Mouse (Mus musculus) cerebellum, adult 11-12 months (tissue): ENCODE data around the gene Rdm1.
"Not testable (repeated sequence)": the region's sequence is repeated elsewhere in the genome, so short reads cannot be mapped to it uniquely, and the experiment has no call there.

ENCODE experiments used
- DNase-seq: peaks from one replicate; pipeline ENCODE4 v3.0.0; 2022

Gene Rdm1

DNA sequence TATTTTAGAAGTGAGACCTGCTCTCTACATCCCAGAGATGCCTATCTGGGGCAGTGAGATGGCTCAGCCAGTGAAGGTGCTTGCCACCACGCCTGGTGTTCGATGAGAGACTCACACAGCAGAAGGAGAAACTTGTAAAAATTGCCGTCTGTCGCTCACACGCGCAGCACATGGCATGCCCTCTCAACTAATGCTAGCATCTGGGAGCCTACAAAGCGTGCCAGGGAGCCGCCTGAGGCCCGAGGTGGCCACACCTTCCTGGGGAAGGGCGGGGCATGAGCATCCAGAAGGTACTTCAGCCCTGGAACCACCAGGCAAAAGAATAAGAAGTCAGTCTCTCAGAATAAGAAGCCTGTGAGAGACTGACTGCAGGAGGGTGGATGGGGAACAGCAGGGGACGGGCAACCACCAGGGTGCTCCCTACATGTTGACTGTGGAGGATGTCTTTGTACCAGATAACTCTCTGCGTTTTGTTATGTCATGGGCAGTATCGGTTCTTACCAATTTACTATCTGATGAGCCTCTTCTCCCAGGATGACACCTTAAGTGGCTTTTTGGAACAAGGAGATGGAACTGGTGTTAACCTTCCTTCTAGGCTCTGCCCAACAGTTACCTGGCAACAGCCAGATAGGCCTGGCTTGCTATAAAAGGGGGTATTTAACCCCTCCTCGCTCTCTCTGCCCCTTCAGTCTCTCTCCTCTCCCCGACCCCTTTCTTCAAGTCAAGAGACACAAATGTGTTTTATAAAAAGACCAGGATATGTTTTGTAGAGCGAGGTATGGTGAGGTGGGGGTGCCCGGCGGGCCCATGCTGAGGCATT lies 9.8 kb upstream of the Rdm1 start:
- no peak for DNase-seq

DNA sequence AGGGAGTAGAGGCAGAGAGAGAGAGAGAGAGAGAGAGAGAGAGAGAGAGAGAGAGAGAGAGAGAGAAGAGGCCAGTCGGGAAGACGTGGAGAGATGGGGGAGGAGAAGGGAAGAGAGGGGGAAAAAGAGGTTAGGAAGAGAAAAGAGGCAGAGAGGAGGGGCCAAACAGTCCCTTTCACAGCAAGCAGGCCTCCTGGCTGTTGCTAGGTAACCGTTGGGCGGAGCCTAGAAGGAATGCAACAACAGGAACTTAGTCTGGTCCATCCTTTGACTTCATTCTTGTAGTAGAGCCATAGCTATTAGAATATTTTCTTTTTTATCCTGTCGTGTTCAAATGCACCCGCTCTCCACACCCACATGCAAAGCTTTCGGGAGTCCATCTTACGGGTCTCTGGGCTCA lies 9.1 kb upstream of the Rdm1 start:
- DNase-seq = no peak

DNA sequence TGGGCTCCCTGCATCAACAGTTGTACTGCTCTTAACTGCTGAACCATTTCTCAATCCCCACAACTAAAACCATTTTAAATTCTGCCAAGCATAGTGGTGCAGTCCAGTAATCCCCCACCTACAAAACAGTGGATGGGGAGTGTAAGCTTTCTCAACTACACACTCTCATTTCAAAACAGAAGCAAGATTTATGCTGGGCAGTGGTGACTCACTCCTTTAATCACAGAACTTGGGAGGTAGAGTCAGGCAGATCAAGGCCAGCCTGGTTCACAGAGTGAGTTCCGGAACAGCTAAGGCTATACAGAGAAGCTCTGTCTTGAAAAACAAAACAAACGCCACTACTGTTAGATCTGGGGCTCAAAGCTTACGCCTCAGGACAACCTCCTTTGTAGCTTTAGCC lies 8.4 kb upstream of the Rdm1 start:
- no peak for DNase-seq

DNA sequence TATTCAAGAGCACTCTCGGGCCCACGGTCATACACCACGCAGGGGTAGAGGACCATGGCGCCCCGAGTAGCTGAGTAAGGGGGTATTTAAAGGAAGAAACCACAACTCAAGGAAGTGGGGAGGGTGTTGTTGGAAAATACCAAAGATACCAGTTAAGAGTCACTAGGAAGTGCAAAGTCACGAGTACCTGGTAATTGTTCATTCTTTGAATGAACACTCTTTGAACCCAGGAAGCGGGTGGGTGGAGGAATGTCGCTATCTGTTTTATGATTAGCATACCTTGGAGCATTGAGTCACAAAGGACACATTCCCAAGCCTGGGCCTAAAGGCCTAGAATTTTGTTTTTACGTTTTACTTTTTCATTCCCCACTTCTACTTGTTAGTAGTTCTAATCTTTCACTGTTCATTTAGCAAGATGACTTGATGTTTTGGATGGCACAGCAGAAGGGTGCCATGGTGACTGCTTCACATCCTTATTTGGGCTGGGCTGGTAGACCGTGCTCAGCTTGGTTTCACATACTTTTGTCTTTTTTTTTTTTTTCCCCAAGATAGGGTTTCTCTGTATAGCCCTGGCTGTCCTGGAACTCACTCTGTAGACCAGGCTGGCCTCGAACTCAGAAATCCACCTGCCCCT lies 6.9 kb upstream of the Rdm1 start:
- DNase-seq = not testable (repeated sequence)

DNA sequence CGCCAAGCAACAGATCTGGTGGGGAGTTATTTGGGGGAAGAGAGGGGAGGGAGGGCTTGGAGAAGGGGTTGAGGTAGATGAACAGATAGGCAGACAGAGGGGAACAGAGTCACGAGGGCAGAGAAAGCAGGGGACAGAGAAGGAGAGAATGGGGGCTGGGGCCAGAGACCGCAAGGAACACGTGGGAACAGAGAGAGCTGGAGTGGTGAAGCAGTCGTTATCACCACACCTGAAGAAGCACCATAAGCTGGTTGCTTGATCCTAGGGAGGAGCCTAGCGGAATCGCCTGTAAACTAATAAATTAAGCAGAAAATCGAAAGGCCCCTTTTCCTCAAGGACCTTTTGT lies 373 bp upstream of the Rdm1 start:
- DNase-seq = no peak

DNA sequence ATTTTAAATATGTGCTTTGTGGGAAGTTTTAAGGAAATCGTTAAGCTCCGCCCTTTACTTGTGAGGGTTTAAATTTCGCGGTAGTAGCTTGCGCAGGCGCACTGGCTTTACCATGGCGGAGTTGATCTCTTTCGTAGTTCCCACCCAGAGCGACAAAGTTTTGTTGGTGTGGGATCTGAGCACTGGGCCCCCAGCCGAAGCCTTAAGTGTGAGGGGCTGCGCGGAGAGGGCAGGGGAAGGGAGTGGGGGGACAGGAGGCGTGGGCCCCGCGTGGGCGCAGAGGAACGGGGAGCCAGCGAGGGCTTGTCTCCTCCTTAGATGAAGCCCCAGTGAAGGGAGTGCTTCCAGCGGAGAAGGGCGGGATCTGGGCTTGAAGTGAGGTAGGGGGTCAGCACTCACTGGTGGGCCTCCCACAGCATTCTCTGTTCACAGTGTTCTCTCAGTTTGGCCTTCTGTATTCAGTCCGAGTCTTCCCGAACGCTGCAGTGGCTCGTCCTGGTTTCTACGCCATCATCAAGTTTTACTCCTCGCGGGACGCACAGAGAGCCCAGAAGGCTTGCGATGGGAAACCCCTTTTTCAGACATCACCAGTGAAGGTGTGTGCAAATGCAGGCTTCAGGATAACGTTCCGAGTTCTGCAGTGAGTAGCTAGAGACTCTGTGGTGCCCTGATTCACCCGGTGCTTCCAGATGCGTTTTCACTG lies 1.0 kb downstream of the Rdm1 start:
- peak; percentile 68 for DNase-seq

DNA sequence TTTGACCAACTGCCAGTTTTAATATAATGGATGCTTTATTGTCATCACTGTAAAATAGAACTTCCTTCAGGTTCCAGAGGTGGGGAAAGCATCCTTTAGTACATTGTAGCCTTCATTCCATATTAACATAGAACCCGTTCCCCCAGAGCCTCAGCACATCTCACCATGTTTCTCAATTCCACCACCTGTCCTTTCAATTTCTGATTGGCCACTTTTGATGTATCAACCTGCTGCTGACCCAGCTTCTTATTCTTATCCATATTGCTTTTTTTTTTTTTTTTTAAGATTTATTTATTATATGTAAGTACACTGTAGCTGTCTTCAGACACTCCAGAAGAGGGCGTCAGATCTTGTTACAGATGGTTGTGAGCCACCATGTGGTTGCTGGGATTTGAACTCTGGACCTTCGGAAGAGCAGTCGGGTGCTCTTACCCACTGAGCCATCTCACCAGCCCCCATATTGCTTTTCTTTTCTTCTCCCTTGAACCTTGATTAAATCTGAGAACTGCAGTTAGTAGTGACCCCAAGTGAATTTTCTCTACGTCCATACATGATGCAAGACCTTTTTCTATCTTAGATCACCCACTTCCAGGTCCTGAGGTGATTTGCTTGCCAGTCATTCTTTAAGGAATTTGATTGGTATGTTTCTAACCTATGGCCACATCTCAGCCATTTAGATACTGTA lies 1.9 kb downstream of the Rdm1 start:
- not testable (repeated sequence) for DNase-seq

DNA sequence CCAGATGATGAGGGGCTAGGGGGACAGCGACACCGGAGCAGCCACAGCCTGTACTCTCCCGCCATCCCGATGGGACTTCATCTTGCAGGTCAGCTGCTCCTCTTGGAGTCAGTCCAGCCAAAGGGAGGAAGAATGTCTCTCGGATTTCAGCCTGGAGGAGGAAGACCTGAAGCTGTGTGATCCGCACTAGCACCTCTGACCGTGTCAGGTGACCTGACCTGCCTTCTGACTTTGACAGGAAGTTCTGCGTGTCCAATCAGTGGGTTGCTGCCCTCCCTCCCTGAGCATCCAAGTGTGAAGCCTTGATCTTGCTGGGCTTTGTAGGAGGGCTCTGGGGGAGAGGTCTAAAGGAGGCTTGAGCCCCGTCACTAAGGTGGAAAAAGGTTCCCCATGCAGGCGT lies 8.7 kb downstream of the Rdm1 start:
- DNase-seq = no peak

DNA sequence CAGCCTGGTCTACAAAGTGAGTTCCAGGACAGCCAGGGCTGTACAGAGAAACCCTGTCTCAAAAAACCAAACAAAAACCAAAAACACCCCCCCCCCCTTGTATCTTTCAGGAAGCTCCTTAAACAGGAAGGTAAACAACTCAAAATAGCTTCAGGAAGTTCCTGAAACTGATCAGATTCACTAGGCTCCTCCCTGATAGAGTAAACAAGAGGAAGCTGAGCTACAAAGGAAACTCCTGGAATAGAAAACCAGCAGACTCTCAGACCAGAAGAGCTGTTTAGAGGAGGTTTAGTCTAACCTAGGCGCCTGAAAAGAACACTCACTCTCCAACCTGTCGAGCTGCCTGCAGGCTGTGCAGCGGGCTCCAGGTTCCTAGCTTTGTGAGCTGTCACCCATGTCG lies 12.8 kb downstream of the Rdm1 start:
- DNase-seq = no peak

DNA sequence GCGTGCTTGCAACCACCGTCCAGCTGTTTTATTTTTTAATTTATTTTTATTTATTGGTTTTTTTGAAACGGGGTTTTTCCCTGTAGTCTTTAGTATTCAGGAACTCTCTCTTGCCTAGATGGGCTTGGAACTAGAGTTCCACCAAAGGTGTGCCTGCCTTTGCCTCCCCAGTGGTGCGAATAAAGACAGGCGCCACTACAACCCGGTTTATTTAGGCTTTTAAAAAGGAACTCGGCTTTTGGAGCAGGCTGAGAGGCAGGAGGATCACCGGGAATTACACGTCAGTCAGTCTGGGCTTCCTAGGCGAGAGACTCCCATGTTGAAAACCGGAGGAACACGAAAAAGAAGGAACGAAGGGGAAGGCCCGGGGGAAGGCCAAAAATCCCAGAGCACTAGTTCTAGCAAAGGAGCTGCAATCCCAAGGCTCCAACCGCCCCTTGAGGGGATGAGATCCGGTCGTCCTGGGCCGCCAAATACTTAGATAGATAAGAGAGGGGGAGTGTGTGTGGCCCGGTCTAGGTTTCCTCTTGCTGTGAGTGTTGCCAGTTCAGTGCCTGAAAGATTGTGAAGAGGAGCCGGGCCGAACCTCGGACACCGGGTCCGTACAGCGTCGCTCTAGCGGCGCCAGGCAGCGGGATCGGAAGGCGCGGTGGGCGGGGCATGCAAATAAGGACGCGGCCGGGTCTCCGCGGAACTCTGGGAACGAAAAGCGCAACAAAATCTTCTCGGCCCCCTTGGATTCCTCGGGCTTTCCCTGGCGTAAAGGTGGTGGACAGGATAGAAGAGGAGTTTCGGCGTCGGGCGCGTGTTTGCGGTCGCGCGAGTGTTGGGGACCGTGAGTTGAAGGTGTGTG lies 14.1 kb downstream of the Rdm1 start:
- DNase-seq = peak; percentile 85

DNA sequence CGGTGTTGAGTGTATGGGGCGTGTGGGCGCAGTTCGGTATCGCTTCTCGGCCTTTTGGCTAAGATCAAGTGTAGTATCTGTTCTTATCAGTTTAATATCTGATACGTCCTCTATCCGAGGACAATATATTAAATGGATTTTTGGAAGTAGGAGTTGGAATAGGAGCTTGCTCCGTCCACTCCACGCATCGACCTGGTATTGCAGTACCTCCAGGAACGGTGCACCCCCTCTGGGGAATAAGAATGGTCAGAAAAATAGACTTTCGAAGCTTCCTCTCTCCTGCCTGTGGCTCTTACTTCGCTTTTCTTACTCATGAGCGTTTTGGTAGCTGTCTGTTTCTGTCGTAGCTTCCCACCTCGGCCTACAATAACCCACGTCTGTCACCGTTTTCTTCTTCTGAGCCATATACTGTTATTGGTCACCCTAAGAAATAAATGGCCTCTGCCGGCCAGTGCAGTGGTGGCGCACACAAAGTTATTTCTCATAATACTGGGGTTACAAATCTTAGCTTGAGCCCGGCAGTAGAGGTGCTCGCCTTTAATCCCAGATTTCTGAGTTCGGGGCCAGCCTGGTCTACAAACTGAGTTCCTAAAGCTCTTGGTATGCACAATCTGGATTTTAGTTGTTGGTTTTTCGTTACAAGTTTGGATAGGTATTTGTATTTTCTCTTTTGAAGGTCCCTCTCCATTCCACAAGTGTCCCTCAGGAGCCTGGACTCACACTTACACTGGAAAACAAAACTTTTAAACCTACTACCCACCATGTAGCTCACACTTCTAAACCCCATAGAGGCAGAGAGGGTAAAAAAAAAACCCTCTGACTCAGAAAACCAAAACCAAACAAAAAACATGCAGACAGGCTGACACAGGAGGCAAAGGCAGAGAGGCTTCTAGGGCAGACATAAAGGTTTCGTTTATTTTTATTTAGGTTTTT lies 15.0 kb downstream of the Rdm1 start:
- peak; percentile 53 for DNase-seq

DNA sequence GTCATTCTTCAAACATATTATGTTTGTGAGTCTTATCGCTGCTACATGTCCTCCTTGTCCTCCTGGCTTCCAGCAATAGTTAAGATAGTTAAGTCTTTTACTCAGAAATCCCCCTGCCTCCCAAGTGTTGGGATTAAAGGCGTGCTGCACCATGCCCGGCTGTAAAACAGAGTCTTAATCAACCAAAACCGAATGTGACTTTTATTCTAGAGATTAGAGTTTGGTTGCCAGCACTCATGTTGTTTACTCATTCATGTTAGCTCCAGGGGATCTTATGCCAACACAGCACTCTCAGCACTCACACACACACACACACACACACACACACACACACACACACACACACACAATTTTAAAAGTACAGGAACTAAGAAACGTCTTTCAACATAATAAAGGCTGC lies 15.9 kb downstream of the Rdm1 start:
- DNase-seq = no peak

DNA sequence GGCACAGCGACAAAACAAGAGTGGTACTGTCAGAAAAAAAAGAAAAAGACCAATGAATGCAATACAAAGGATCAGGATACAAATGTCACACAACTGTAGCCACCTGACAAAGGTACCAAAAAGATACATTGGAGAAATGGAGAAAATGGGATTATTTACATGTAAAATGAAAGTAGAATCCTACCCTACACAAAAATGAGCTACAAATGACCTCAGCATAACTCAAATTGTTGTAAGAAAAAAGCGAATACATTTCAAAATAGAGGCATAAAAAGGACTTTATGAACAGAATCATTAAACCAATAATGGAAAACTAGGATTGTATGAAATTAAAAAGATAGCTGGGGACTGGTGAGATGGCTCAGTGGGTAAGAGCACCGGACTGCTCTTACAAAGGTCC lies 17.6 kb downstream of the Rdm1 start:
- no peak for DNase-seq

DNA sequence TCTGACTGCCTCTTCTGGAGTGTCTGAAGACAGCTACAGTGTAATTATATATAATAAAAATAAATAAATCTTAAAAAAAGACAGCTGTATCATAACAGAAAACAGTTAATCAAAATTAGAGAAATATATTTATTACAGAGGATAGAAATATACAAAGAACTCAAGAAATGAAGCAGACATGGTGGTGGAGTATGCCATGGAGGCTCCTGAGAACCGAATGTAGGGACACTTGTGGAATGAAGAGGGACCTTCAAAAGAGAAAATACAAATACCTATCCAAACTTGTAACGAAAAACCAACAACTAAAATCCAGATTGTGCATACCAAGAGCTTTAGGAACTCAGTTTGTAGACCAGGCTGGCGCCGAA lies 18.0 kb downstream of the Rdm1 start:
- not testable (repeated sequence) for DNase-seq

DNA sequence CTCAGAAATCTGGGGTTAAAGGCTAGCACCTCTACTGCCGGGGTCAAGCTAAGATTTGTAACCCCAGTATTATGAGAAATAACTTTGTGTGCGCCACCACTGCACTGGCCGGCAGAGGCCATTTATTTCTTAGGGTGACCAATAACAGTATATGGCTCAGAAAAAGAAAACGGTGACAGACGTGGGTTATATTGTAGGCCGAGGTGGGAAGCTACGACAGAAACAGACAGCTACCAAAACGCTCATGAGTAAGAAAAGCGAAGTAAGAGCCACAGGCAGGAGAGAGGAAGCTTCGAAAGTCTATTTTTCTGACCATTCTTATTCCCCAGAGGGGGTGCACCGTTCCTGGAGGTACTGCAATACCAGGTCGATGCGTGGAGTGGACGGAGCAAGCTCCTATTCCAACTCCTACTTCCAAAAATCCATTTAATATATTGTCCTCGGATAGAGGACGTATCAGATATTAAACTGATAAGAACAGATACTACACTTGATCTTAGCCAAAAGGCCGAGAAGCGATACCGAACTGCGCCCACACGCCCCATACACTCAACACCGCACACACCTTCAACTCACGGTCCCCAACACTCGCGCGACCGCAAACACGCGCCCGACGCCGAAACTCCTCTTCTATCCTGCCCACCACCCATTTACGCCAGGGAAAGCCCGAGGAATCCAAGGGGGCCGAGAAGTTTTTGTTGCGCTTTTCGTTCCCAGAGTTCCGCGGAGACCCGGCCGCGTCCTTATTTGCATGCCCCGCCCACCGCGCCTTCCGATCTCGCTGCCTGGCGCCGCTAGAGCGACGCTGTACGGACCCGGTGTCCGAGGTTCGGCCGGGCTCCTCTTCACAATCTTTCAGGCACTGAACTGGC lies 18.7 kb downstream of the Rdm1 start:
- DNase-seq = peak; percentile 79

DNA sequence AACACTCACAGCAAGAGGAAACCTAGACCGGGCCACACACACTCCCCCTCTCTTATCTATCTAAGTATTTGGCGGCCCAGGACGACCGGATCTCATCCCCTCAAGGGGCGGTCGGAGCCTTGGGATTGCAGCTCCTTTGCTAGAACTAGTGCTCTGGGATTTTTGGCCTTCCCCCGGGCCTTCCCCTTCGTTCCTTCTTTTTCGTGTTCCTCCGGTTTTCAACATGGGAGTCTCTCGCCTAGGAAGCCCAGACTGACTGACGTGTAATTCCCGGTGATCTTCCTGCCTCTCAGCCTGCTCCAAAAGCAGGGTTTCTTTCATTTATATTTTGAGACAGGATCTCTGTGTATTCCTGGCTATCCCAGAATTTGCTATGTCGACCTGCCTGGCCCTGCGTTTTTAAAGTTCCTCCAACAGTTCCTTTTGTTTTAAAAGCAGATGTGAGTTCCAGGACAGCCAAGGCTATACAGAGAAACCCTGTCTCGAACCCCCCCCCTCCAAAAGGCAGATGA lies 19.3 kb downstream of the Rdm1 start:
- not testable (repeated sequence) for DNase-seq

DNA sequence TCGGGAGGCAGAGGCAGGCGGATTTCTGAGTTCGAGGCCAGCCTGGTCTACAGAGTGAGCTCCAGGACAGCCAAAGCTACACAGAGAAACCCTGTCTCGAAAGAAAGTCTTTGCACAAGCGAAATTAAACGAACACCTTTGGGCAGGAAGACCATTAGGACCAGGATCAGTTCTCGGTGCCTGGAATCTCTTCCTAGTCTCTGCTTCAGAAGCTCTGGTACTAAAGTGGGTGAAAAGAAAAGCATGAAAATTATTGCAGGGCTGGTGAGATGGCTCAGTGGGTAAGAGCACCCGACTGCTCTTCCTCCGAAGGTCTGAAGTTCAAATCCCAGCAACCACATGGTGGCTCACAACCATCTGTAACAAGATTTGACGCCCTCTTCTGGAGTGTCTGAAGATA lies 20.1 kb downstream of the Rdm1 start:
- DNase-seq = not testable (repeated sequence)

DNA sequence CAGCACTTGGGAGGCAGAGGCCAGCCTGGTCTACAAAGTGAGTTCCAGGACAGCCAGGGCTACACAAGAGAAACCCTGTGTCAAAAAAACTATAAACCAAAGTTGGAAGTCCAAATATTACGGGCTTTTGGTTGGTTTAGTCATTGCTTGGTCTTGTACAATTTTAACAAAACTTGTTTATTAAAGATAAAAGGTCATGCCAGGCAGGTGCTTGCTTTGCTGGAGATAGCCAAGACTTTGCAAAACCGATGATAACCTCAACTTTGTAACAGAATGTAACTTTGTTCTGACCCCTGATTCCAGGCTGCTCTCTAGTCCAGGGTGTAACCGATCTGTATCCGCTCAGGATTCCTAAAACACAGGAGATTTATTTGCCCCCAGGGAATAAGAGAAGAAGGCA lies 29.4 kb downstream of the Rdm1 start:
- no peak for DNase-seq

DNA sequence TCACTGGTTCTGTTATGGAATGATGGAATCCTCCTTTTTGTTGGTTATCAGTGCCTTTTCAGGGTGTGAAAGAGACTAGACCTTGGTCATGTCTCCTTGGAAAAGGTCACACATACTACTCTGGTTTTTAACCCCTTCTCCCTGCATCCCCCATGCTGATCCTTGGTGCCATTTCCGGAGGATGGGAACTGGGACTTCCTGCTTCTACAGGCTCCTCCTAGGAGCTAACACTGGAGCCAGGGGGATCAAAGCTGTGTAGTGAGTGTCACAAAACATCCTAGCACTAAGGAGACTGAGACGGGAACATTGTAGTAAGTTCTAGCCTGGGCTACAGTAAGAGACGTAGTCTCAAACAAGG lies 30.5 kb downstream of the Rdm1 start:
- DNase-seq = peak; percentile 48
